Mouse (Mus musculus) liver, adult 2 months (tissue): ENCODE measurements around the gene Hamp2. TPM values are rescaled to one million over a fixed set of nuclear protein-coding genes. Genes with fewer than 3 reads are reported as not detected.
"Not testable (repeated sequence)": the region's sequence is repeated elsewhere in the genome, so short reads cannot be mapped to it uniquely, and the experiment has no call there.

Experiments used
- DNase-seq: peaks from one replicate; pipeline ENCODE4 v3.0.0-alpha.2; 2011; ENCODE audit warnings: low read depth, low spot score; ENCODE audit errors: extremely low read depth
- H3K27ac ChIP-seq: fragments of 200-500 bp; replicated peaks from 2 replicates; pipeline ENCODE4 v1.5.1; 2012; ENCODE audit warnings: low read depth, mild to moderate bottlenecking, control low read depth, inconsistent platforms, low read length; ENCODE audit not compliant: insufficient read depth
- H3K27me3 ChIP-seq: fragments of 200-500 bp; 2 replicates; pipeline ENCODE4 v1.6.1; 2012; ENCODE audit warnings: mild to moderate bottlenecking, moderate library complexity, low read length, inconsistent platforms; ENCODE audit not compliant: control insufficient read depth, insufficient read depth
- H3K36me3 ChIP-seq: fragments of 200-500 bp; 2 replicates; pipeline ENCODE4 v1.6.1; 2012; ENCODE audit warnings: low read length, inconsistent platforms; ENCODE audit not compliant: control insufficient read depth, insufficient read depth
- H3K4me1 ChIP-seq: fragments of 200-500 bp; 2 replicates; pipeline ENCODE4 v1.6.1; 2011; ENCODE audit warnings: low read length; ENCODE audit not compliant: control insufficient read depth, insufficient read depth
- H3K4me3 ChIP-seq: fragments of 200-500 bp; 2 replicates; pipeline ENCODE4 v1.5.1; 2011; ENCODE audit warnings: low read depth, mild to moderate bottlenecking, control low read depth, low read length, moderate library complexity; ENCODE audit not compliant: insufficient read depth
- H3K79me2 ChIP-seq: fragments of 200-500 bp; 2 replicates; pipeline ENCODE4 v1.6.1; 2012; ENCODE audit warnings: inconsistent platforms, mild to moderate bottlenecking, low read length, moderate library complexity; ENCODE audit not compliant: control insufficient read depth, insufficient read depth
- H3K9ac ChIP-seq: fragments of 200-500 bp; 2 replicates; pipeline ENCODE4 v1.6.1; 2012; ENCODE audit warnings: low read depth, mild to moderate bottlenecking, control low read depth, inconsistent platforms, low read length
- CTCF ChIP-seq: fragments of 200-500 bp; IDR thresholded peaks from 2 replicates; pipeline ENCODE4 v1.5.1; 2011; ENCODE audit warnings: low read depth, low read length, control low read depth
- POLR2A ChIP-seq: fragments of 200-500 bp; IDR thresholded peaks from 2 replicates; pipeline ENCODE4 v1.6.1; 2011; ENCODE audit warnings: low read length, control low read depth; ENCODE audit not compliant: insufficient read depth; ENCODE audit errors: extremely low read depth
- WGBS: fragments of 180-500 bp; shearing (Covaris S2); methylation state at CpG from one replicate; pipeline ENCODE4 v1.1.7; 2018; 5-methylcytosine and 5-hydroxymethylcytosine counted together
- polyA plus RNA-seq: library from polyadenylated mRNA; depleted of rRNA; stranded (reverse); fragments of >200 nt; gene quantifications from 2 replicates; pipeline ENCODE4 v1.2.3, GENCODE M21; 2012
- total RNA-seq: library from RNA; depleted of rRNA; stranded (reverse); fragments of >200 nt; gene quantifications from 2 replicates; pipeline ENCODE4 v1.2.3, GENCODE M21; 2014

Hamp2 gene
- total and polyA plus RNA-seq, 2 experiments: 548 to 9,385 TPM

DNA sequence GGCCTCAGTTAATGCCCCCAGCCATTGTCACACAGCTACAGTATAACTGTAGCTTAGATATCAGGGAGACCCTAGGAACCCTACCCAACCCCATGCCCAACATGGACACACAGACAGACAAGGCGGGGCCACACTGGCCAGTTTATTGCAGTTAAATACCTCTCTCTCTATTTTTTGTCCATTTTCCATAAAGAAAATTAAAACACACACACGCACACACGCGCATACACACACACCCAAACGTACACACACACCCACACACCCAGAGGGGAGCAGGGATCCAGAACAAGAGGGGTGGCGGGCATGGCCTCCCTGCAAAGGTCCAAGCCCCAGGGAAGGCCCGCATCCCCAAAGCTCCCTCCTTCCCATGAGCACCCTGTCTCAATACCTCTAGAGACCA is 21.4 kb upstream of the Hamp2 start:
- Histone ChIP-seq H3K9ac (peak overlapping the region; percentile 2; the same call in 1 of the 2 replicates), H3K4me3 (no peak overlapping the region), H3K27me3 (no peaks in the 10 kb centered on the region), H3K79me2 (no peaks in the 10 kb centered on the region; the same call in 1 of the 2 replicates), H3K27ac (peak overlapping the region; percentile 84), H3K4me1 (peaks cover 12% of the 10 kb centered on the region), H3K36me3 (peaks cover 8% of the 10 kb centered on the region)
- 82% methylated on average over 7 of the region's 7 CpGs for whole genome bisulfite sequencing
- TF ChIP-seq POLR2A: no peak
- no peak for TF ChIP-seq CTCF
- peak; percentile 31 for DNase-seq

DNA sequence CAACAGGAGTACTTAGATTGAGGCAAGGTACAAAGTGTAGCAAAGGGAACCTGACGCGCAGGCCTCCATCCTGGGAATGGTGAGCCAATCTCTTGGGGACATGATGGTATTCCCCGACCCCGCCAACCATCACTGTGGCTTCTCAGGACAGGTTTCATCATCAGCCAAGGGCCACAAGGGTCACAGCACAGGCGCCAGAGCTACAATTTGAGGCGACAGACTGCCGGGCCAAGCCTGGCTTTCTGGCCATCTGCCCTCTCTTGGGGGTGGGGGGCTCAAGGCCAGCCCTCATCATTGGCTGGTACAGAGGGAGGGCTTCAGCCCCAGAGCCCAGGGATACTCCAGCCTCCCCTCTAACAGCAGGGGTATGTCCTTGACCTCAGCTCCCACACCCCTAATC is 21.0 kb upstream of the Hamp2 start:
- not testable (repeated sequence) for H3K79me2 ChIP-seq, H3K9ac ChIP-seq, H3K36me3 ChIP-seq, H3K27me3 ChIP-seq, H3K4me3 ChIP-seq
- 20% methylated on average over 7 of the region's 7 CpGs for whole genome bisulfite sequencing
- peak; percentile 90 for DNase-seq
- peaks cover 10% of the 10 kb centered on the region for H3K4me1 ChIP-seq
- peak overlapping the region; percentile 84 for H3K27ac ChIP-seq

DNA sequence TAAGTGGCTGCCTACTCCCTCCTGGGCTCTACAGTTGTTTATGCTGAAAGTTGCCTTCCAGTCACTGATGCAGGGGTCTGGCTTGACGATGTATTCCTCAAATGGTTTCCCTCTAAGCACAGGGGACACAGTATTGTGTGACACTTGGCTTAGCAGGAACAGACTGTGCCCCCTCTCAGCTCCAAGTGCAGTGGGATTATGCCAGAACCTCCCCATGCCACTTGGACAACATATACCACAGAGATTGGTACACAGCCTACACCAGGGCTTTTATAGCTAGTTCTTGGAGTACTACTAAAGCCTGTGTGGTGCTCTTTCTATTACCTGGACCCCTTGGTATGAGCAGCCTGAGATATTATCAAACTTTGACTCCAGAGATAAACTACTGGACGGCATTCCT is 20.2 kb upstream of the Hamp2 start:
- DNase-seq, H3K9ac ChIP-seq, H3K79me2 ChIP-seq, H3K36me3 ChIP-seq, H3K4me1 ChIP-seq, H3K27me3 ChIP-seq, H3K4me3 ChIP-seq: not testable (repeated sequence)
- peak overlapping the region; percentile 77 for H3K27ac ChIP-seq
- 47% methylated on average over 2 of the region's 2 CpGs for WGBS

DNA sequence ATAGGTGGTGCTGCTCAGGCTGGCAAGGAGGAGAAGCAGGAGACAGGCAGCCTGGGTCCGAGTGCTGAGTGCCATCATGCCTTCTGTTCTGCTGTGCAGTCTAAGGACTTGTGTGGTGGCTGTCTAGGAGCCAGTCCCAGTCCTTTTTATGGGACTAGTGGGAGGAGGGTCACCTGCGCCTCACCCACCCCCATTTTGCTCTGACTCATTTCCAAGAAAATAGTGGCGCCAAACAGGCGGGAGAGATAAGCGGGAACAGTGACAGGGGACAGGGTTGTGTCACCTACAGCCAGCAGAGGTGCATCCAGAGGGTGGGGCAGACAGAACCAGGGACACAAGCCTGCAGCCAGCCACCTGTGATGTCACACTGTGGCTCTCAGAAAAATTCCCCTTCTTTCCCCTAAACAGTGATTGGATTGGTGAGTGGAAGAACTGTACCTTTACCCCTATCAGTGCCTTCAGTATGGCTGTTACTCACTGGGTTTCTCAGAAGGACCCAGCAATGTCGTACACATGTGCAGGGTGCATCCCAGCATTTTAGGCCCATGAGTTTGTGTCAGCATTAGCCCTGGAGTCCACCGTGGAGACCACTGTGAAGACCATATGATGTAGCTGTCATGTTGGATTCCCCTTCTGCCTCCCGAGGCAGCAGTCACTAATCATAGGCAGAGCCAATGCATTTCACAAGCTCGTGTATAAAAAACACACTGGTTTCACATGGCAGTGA is 19.6 kb upstream of the Hamp2 start, which contains the start of gene Hamp:
TSS of gene Hamp (minus strand) at position 124 of the 727 bp plus-strand sequence.
- TF ChIP-seq POLR2A (no peak; the same call in none of the 2 replicates), CTCF (no peak)
- peak within 1 kb of the TSS; percentile 72 for H3K9ac ChIP-seq
- H3K4me3 ChIP-seq: peak within 1 kb of the TSS; percentile 62

DNA sequence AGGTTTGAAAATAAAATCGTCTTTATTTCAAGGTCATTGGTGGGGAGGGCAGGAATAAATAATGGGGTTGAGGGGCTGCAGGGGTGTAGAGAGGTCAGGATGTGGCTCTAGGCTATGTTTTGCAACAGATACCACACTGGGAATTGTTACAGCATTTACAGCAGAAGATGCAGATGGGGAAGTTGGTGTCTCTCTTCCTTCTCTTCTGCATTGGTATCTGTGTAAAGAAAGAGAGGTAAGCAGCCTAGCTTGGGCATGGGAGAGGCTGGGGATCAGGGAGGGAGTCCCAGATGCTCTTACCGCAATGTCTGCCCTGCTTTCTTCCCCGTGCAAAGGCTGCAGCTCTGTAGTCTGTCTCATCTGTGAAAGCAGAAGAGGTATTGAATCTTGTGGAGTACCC is 17.9 kb upstream of the Hamp2 start:
- not testable (repeated sequence) for H3K79me2 ChIP-seq, H3K4me1 ChIP-seq, H3K27me3 ChIP-seq, H3K36me3 ChIP-seq
- Histone ChIP-seq H3K9ac (peak overlapping the region; percentile 38), H3K27ac (peak overlapping the region; percentile 43), H3K4me3 (peak overlapping the region; percentile 41)
- DNase-seq: peak; percentile 17
- peak; percentile 23; the same call in 1 of the 2 replicates for TF ChIP-seq POLR2A
- WGBS: 44% methylated on average over 3 of the region's 3 CpGs

More for the DNA sequence above, 19.6 kb upstream of the Hamp2 start, which contains the start of gene Hamp:
- H3K36me3 ChIP-seq: peaks cover 3% of the 10 kb centered on the region
- peaks cover 7% of the 10 kb centered on the region for H3K4me1 ChIP-seq
- H3K27ac ChIP-seq: peak within 1 kb of the TSS; percentile 77
- H3K79me2 ChIP-seq: no peaks in the 10 kb centered on the region; the same call in 1 of the 2 replicates
- 24% methylated on average over 9 of the region's 9 CpGs for WGBS
- H3K27me3 ChIP-seq: no peaks in the 10 kb centered on the region
- DNase-seq: peak; percentile 88

DNA sequence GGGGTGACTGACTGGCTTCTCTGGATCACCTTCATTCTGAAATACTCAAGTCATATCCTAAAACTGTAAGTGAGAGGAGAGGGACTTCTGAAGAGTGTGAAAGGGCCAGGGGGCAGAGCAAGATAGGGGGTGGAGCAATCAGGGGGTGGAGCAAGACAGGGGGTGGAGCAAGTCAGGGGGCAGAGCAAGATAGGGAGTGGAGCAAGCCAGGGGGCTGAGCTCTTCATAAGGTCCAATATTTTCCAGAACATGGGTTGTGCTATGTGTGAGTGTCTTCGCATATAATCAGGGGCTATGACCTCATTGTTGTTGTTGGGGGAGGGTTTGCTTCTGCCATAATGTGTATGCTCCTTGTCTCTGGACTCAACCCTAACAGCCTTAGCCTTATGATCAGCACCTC is 15.6 kb upstream of the Hamp2 start:
- H3K27me3 ChIP-seq, H3K27ac ChIP-seq, H3K9ac ChIP-seq, H3K36me3 ChIP-seq, H3K4me1 ChIP-seq, H3K4me3 ChIP-seq, H3K79me2 ChIP-seq: not testable (repeated sequence)
- TF ChIP-seq POLR2A: 0 out of 2 replicates have a peak, but pooled peaks have one; percentile 20
- peak; percentile 59 for DNase-seq
- 42% methylated on average over 1 of the region's 1 CpGs for WGBS

DNA sequence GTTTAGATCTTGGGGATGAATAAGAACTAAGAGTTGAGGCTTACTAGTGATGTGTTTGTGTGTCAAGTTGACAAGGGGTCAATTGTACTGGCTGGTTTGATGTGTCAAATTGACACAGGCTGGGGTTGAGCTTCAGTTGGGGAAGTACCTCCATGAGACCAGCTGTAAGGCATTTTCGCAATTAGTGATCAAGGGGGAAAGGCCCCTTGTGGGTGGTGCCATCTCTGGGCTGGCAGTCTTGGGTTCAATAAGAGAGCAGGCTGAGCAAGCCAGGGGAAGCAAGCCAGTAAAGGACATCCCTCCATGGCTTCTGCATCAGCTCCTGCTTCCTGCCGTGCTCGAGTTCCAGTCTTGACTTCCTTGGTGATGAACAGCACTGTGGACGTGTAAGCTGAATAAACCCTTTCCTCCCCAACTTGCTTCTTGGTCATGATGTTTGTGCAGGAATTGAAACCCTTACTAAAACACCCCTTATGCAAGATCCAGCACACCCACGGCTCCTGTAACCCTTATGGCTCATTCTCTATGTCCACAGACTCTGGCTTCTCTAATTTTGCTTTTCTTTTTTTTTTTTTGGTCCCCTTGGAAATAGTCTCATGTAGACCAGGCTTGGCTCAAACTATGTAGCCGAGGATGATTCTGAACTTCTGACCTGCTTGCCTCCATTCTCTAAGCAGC is 11.1 kb upstream of the Hamp2 start:
- 79% methylated on average over 6 of the region's 6 CpGs for WGBS

More for the DNA sequence above, 11.1 kb upstream of the Hamp2 start:
- not testable (repeated sequence) for H3K4me1 ChIP-seq, DNase-seq, H3K27ac ChIP-seq, H3K9ac ChIP-seq, H3K36me3 ChIP-seq, H3K4me3 ChIP-seq, H3K27me3 ChIP-seq, H3K79me2 ChIP-seq
